Mouse (Mus musculus): Measurements from ENCODE around the gene Epas1. TPM values are rescaled to one million over a fixed set of nuclear protein-coding genes. Genes with fewer than 3 reads are reported as not detected.

The Epas1 gene
- polyA plus RNA-seq, 1 experiment, result 19.2 TPM

DNA sequence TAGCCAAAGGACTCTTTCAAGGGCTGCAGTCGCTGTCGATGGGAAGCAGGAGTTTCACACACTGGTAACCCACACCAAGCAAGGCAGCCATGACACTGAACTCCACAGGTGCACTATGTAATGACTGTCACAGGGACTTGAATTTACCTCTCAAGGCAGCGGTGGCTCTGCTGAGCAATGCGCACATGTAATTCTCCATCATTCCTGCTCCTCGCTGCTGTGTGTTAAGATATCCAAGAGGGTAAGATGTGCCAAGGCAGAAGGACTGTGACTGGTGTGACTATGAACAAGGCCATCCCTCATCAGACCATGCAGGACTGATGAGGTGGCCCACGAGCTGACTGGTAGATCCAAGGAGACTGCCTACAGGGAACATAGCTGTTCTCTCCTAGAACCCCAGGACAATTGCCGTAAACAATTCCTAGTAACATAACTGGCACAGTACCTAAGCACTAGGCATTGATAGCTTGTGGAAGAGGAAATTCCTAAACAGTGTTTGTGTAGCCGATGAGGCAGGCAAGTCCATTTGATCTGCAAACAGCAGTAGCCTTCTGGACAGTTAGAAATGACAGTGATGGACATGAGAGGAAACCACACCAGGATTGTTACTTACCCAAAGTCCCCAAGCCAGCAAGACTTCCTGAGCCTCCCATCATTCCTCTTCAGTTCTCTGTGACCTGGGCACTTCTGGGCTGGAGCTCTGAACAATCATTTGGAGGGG is 68.7 kb downstream of the Epas1 start:
- DNase-seq (ENCODE audit: low read depth), result no peak
- TF ChIP-seq POLR2A (IDR thresholded peaks at IDR 0.05; ENCODE audit: borderline replicate concordance, extremely low read depth, insufficient read depth, insufficient read length, poor library complexity, severe bottlenecking), result no peak
- TF ChIP-seq CTCF (IDR thresholded peaks at IDR 0.05; ENCODE audit: borderline replicate concordance, extremely low read depth, insufficient read depth, insufficient read length), result no peak

DNA sequence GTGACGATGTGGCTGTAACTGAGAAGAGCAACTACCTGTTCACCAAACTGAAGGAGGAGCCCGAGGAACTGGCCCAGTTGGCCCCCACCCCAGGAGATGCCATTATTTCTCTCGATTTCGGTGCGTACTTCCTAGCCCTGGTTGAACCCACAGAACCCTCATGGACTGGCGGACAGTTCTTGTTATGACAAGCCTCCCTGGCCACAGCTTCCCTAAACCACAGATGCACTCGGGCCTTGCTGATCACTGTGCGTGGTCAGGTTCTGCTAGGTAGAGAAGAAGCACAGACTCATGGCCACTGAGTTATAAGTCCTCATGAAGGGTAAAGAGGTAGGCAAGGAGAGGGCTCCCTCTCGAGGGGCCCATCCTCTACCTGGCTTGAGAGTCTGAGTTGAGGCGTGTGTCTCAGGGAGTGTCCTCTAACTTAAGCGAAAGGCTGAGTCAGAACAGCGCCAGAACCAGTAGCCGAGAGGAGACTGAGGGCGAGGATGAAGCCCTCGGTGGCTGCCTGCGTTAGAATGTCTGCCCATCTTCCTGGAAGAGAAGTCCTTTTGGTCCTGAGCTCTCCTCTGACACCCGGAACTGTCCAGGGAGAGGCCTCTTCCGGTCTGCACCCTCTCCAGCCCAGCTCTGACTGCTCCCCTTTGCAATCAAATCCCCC is 71.1 kb downstream of the Epas1 start:
- TF ChIP-seq POLR2A (IDR thresholded peaks at IDR 0.05; ENCODE audit: borderline replicate concordance, extremely low read depth, insufficient read depth, insufficient read length, poor library complexity, severe bottlenecking), result no peak
- TF ChIP-seq CTCF (IDR thresholded peaks at IDR 0.05; ENCODE audit: borderline replicate concordance, extremely low read depth, insufficient read depth, insufficient read length), result no peak
- no peak for DNase-seq (ENCODE audit: low read depth)

DNA sequence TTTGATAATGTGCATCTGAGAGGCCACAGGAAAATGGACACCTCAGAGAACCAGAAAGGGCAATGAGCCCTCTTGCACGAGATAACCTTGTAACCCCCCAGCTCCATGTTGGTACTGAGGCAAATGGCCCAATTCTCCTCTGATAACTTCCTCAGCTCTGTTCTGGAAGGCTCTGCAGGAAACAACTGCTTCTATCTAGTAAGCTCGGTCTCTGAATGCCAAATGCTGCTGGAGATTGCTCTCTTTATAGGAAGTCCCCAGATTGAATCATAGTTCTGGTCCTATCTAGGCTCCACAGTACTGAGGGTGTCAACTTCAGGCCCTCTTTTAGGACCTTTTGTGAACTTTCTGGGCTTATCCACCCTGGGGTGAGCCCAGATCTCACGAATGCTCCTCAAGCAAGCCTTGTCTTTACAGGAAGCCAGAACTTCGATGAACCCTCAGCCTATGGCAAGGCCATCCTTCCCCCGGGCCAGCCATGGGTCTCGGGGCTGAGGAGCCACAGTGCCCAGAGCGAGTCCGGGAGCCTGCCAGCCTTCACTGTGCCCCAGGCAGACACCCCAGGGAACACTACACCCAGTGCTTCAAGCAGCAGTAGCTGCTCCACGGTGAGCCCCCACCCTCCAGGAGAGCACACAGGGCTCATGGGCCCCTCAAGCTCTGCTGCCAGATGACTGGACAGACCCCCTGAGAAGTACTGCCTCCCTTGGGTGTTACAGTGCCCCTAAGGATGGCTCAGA is 71.8 kb downstream of the Epas1 start:
- DNase-seq (ENCODE audit: low read depth), result no peak
- TF ChIP-seq POLR2A (IDR thresholded peaks at IDR 0.05; ENCODE audit: borderline replicate concordance, extremely low read depth, insufficient read depth, insufficient read length, poor library complexity, severe bottlenecking) (no peak), CTCF (IDR thresholded peaks at IDR 0.05; ENCODE audit: borderline replicate concordance, extremely low read depth, insufficient read depth, insufficient read length) (no peak)

DNA sequence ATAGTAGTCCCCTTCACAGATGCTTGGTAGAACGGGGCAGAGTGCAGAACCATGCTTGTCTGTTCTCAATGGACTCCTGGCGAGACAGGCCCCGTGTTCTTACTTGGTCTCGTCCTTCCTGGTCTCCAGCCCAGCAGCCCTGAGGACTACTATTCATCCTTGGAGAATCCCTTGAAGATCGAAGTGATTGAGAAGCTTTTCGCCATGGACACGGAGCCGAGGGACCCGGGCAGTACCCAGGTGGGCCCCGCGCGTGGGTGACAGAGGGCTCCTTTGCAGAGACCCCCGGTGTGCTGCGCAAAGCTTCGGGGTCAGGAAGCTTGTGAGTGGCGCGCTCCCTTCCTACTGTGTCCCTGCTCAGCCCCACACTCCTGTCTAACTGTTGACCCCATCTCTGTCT is 72.9 kb downstream of the Epas1 start:
- no peak for TF ChIP-seq POLR2A (IDR thresholded peaks at IDR 0.05; ENCODE audit: borderline replicate concordance, extremely low read depth, insufficient read depth, insufficient read length, poor library complexity, severe bottlenecking)
- TF ChIP-seq CTCF (IDR thresholded peaks at IDR 0.05; ENCODE audit: borderline replicate concordance, extremely low read depth, insufficient read depth, insufficient read length), result no peak

DNA sequence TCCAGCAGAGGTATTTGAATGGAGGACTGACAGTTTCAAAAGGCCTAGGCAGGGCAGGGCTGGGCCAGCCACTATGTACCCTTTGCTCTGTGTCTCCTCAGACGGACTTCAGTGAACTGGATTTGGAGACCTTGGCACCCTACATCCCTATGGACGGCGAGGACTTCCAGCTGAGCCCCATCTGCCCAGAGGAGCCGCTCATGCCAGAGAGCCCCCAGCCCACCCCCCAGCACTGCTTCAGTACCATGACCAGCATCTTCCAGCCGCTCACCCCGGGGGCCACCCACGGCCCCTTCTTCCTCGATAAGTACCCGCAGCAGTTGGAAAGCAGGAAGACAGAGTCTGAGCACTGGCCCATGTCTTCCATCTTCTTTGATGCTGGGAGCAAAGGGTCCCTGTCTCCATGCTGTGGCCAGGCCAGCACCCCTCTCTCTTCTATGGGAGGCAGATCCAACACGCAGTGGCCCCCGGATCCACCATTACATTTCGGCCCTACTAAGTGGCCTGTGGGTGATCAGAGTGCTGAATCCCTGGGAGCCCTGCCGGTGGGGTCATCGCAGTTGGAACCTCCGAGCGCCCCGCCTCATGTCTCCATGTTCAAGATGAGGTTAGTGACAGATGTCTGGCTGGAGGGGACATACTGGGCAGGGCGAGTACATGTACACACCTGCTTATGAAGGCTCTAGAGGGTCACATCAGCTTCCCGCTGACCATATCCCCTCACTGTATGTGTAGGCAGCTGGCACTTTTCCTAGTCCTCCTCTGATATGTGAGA is 74.1 kb downstream of the Epas1 start:
- no peak for TF ChIP-seq POLR2A (IDR thresholded peaks at IDR 0.05; ENCODE audit: borderline replicate concordance, extremely low read depth, insufficient read depth, insufficient read length, poor library complexity, severe bottlenecking)
- TF ChIP-seq CTCF (IDR thresholded peaks at IDR 0.05; ENCODE audit: borderline replicate concordance, extremely low read depth, insufficient read depth, insufficient read length), result no peak
- no peak for DNase-seq (ENCODE audit: low read depth)

More for the DNA sequence above, 72.9 kb downstream of the Epas1 start:
- no peak for DNase-seq (ENCODE audit: low read depth)

DNA sequence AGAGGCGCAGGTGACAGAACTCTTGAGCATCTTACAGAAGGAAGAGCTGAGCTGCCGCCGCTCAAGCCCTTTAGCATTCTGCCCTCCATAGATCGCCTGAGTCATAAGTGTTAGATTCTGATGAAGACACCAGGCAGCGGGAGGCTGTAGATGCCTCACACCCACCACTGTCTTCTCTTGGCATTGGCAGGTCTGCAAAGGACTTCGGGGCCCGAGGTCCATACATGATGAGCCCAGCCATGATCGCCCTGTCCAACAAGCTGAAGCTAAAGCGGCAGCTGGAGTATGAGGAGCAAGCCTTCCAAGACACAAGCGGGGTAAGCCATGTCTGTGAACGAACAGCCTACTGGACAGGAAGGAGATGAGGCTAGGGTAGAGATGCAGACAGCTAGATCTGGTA is 75.0 kb downstream of the Epas1 start:
- no peak for DNase-seq (ENCODE audit: low read depth)
- no peak for TF ChIP-seq CTCF (IDR thresholded peaks at IDR 0.05; ENCODE audit: borderline replicate concordance, extremely low read depth, insufficient read depth, insufficient read length)

DNA sequence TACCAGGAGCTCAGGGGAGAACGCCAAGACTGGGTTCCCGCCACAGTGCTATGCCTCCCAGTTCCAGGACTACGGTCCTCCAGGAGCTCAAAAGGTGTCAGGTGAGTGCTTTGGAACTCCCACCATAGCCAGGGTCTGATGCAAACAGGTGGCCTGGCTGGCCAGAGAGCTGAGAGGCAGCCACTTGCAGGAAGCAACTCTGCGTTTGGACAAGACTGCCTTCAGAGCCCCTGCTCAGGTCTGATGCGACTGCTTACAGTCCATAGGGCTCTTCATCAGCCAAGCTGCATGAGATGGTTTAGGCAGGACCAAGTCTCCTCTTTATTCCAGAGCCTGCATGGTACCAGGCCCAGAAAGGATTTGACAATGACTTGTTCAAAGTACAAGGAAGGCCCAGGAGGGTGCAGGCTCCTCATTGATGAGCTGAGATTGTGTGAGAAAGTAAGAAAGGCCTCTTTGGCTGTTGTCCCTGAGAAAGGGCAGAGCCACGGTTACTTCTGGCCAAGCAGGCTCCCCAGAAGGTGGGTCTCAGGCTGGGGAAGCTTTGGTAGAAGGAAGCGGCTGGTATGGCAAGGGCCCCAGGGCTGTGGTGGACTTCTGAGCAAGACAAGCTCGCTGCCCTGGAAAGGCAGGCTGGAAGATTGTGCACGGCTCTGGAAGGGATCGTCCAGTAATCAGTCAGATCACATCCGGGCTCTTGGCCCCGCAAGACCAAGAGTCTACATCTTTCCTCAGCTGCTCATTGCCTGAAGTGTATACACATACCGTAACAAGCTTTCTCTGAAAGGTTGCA is 76.1 kb downstream of the Epas1 start:
- TF ChIP-seq CTCF (IDR thresholded peaks at IDR 0.05; ENCODE audit: borderline replicate concordance, extremely low read depth, insufficient read depth, insufficient read length) (no peak), POLR2A (IDR thresholded peaks at IDR 0.05; ENCODE audit: borderline replicate concordance, extremely low read depth, insufficient read depth, insufficient read length, poor library complexity, severe bottlenecking) (no peak)
- DNase-seq (ENCODE audit: low read depth), result no peak

DNA sequence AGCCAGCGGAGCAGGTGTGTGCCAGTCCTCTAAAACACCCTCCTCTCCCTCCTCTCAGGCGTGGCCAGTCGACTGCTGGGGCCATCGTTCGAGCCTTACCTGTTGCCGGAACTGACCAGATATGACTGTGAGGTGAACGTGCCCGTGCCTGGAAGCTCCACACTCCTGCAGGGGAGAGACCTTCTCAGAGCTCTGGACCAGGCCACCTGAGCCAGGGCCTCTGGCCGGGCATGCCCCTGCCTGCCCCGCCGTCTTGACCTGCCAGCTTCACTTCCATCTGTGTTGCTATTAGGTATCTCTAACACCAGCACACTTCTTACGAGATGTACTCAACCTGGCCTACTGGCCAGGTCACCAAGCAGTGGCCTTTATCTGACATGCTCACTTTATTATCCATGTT is 77.4 kb downstream of the Epas1 start:
- DNase-seq (ENCODE audit: low read depth), result no peak
- TF ChIP-seq POLR2A (IDR thresholded peaks at IDR 0.05; ENCODE audit: borderline replicate concordance, extremely low read depth, insufficient read depth, insufficient read length, poor library complexity, severe bottlenecking), result no peak
- TF ChIP-seq CTCF (IDR thresholded peaks at IDR 0.05; ENCODE audit: borderline replicate concordance, extremely low read depth, insufficient read depth, insufficient read length), result no peak

DNA sequence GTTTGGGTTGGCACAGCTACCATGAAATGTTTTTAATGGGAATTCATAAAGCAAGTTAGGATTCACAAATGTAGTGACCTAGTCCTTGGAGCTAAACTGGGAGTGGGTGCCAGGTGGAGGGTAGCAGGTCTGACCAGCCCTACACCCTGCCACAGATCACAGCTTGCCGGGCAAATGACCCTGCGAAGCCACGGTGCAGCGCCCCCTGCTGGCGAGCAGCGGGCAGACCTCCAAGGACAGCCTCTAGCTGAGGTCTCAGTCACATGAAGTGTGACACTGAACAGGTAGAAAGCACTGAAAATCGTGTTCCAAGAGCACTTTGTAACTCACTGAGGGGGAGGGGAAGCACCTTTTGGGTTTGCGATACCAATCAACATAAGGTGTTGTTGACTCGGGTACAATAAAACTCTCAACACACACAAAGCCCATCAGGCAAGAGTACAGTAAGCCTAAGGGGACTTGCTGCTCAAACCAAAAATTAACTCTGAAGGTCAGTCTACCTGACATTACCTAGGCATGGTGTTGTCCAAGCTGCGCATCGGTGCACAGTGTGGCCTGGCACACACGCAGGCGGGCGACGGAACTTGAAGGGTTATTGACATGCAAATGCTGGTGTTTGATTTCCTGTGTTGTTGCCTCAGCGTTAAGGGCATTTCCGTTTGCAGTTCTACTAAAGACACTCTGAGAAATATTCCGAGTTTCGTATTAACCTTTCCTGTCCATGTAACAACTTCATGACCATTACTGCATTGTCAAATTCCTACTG is 79.2 kb downstream of the Epas1 start:
- peak; percentile 52 for TF ChIP-seq CTCF (IDR thresholded peaks at IDR 0.05; ENCODE audit: borderline replicate concordance, extremely low read depth, insufficient read depth, insufficient read length)
- no peak for TF ChIP-seq POLR2A (IDR thresholded peaks at IDR 0.05; ENCODE audit: borderline replicate concordance, extremely low read depth, insufficient read depth, insufficient read length, poor library complexity, severe bottlenecking)
- no peak for DNase-seq (ENCODE audit: low read depth)

DNA sequence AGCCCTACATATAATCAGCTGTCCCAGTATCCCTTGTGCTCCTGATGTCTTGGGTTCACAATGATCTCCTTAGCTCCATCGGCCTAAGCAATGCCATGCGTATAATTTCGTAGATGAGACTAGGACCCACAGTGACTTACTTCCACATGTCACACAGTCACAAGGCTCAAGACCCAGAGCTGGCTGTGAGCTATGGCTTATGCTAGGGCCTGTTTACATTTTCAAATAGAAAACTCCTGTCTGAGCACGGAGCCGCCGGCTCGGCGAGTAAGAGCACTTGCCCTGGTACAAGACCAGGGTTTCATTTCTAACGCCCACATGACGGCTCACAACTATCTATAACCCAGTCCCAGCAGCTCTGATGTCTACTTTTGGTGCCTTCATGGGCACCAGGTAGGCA is 80.4 kb downstream of the Epas1 start:
- TF ChIP-seq CTCF (IDR thresholded peaks at IDR 0.05; ENCODE audit: borderline replicate concordance, extremely low read depth, insufficient read depth, insufficient read length) (no peak), POLR2A (IDR thresholded peaks at IDR 0.05; ENCODE audit: borderline replicate concordance, extremely low read depth, insufficient read depth, insufficient read length, poor library complexity, severe bottlenecking) (no peak)
- no peak for DNase-seq (ENCODE audit: low read depth)
